Mouse (Mus musculus): ENCODE measurements around the gene Nudt3. TPM values are rescaled to one million over a fixed set of nuclear protein-coding genes. Genes with fewer than 3 reads are reported as not detected.
A peak's percentile ranks its signal among the peaks of the same experiment; 100 is the strongest.

Gene Nudt3
- polyA plus RNA-seq, 1 experiment from 2014 or later: 47.6 TPM

DNA sequence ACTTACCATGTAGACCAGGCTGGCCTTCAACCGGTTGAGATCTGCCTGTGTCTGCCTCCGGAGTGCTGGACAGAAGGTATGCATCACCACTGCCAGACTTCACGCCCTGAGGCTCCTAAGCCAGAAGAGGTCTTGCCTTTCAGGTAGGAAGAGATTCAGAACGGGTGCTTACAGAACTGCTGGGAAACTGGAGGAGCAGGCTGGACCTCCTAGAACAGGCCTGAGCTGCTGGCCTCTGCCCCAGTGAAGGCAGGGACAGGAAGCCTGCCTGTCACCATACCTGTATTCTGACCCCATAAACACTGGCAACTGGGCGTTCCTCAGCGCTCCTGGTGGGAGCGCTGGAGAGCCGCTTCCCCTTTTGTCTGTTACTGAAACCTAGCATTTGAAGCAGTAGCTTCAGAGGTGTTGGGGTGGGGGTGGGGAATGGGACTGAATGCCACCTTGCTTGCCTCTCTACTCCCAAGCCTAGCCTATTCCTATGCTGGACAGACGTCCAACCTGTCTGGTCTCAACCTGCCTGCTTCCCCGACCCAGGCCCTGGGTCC is 71.8 kb downstream of the Nudt3 start:
- ATAC-seq: no peak
- TF ChIP-seq EP300 (IDR thresholded peaks at IDR 0.05) (no peak), CTCF (IDR thresholded peaks at IDR 0.05) (no peak)

DNA sequence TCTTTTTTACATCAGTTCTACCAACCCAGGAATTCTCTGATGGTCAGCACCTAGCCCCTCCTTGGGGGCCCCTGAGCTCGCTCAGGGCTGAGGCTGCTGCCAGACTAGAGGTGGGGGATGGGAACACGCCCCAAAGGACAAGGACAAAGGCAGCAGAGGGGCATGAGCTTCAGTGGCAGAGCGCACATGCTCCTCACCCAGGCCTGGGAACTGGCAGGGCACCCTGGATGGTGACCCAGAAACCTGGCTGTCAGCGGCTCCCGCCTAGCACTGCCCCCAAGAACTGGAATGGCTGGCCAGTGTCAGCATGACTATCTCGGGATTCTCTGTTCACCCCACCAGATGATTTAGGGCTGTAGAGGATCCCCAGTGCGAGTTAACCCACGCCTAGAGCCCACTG is 74.1 kb downstream of the Nudt3 start:
- Histone ChIP-seq H3K9ac (replicated peaks; ENCODE audit: low read depth) (no peak overlapping the region), H3K36me3 (ENCODE audit: insufficient read depth, low read length) (no peaks in the 10 kb centered on the region), H3K4me1 (ENCODE audit: insufficient read depth, low read depth, low read length) (no peaks in the 10 kb centered on the region), H3K9me3 (ENCODE audit: low read length) (no peaks in the 10 kb centered on the region), H3K27me3 (replicated peaks; ENCODE audit: insufficient read depth, low read length) (no peaks in the 10 kb centered on the region), H3K4me3 (ENCODE audit: low read depth, low read length) (no peak overlapping the region), H3K27ac (ENCODE audit: low read length) (no peak overlapping the region), H3K4me2 (replicated peaks; ENCODE audit: low read depth, low read length) (no peak overlapping the region)
- TF ChIP-seq EP300 (IDR thresholded peaks at IDR 0.05): no peak
- ATAC-seq (no peak), DNase-seq (ENCODE audit: low spot score) (no peak)
- WGBS: 65% methylated on average over 8 of the region's 8 CpGs

More for the DNA sequence above, 71.8 kb downstream of the Nudt3 start:
- H3K27me3 ChIP-seq (replicated peaks; ENCODE audit: insufficient read depth, low read length): no peaks in the 10 kb centered on the region
- no peaks in the 10 kb centered on the region for H3K9me3 ChIP-seq (ENCODE audit: low read length)
- no peak overlapping the region for H3K4me3 ChIP-seq (ENCODE audit: low read depth, low read length)
- no peak overlapping the region for H3K9ac ChIP-seq (replicated peaks; ENCODE audit: low read depth)
- no peak overlapping the region for H3K4me2 ChIP-seq (replicated peaks; ENCODE audit: low read depth, low read length)
- no peaks in the 10 kb centered on the region for H3K36me3 ChIP-seq (ENCODE audit: insufficient read depth, low read length)
- H3K27ac ChIP-seq (ENCODE audit: low read length): no peak overlapping the region
- H3K4me1 ChIP-seq (ENCODE audit: insufficient read depth, low read depth, low read length): no peaks in the 10 kb centered on the region
- 64% methylated on average over 10 of the region's 10 CpGs for WGBS
- no peak for DNase-seq (ENCODE audit: low spot score)

DNA sequence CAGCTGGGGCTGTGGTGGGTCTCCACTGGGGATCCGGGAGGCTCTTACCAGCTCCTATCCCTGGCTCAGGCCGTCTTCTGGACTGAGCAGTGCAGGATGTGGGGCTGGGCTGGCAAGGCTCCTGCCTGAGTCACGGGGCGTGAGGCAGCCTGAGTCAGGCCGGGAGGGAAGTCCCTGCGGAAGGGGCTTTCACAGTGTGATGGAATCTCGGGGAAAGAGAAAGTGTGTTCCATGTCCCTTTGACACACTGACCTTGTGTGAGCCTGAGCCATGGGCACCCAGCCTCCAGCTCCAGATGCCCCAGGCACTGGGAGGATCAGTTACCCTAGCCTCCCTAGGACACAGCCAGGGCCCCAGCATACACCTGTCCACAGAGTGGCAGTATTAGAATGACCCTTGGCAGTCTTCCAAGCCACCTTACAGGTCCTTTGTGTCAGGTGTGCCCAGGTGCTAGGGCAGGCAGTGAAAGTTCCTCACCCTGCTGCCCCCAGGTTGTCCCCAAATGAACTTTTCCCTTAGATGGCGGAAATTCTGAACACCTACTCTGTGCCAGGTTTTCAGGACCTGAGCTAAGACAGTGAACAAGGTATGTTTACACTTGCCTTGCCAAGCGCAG is 75.9 kb downstream of the Nudt3 start:
- Histone ChIP-seq H3K9me3 (ENCODE audit: low read length) (no peaks in the 10 kb centered on the region), H3K4me3 (ENCODE audit: low read depth, low read length) (no peak overlapping the region), H3K4me1 (ENCODE audit: insufficient read depth, low read depth, low read length) (no peaks in the 10 kb centered on the region), H3K9ac (replicated peaks; ENCODE audit: low read depth) (no peak overlapping the region), H3K27me3 (replicated peaks; ENCODE audit: insufficient read depth, low read length) (no peaks in the 10 kb centered on the region), H3K36me3 (ENCODE audit: insufficient read depth, low read length) (no peaks in the 10 kb centered on the region), H3K27ac (ENCODE audit: low read length) (no peak overlapping the region), H3K4me2 (replicated peaks; ENCODE audit: low read depth, low read length) (no peak overlapping the region)
- WGBS: 43% methylated on average over 9 of the region's 9 CpGs
- DNase-seq (ENCODE audit: low spot score) (peak; percentile 40), ATAC-seq (peak; percentile 72)
- no peak for TF ChIP-seq EP300 (IDR thresholded peaks at IDR 0.05)
- no peak for TF ChIP-seq CTCF (IDR thresholded peaks at IDR 0.05)

DNA sequence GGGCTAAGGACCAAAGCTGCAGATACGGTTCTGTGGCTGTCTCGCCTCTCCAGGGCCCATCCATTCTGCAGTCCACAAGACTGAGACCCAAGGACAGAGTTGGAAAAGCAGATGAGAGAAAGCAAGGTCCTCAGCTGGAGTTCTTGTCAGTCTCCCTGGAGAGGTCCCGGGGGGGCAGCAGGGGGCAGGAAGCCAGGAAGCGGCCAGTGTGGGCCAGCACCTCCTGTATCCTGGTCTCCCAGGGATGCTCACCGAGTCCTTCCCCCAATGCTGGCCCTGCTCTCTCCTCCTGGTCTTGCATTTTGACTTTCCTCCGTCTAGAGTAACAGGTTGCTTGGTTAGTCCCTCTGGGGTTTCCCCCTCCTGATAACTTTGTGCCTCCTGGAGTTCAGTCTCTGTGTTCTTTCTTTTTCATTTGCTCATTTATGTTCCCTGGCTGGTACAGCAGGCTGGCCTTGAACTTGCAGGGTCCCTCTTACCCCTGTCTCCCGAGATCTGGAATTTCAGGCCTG is 76.7 kb downstream of the Nudt3 start:
- Histone ChIP-seq H3K9ac (replicated peaks; ENCODE audit: low read depth) (no peak overlapping the region), H3K4me1 (ENCODE audit: insufficient read depth, low read depth, low read length) (no peaks in the 10 kb centered on the region)
- WGBS: 55% methylated on average over 7 of the region's 7 CpGs

DNA sequence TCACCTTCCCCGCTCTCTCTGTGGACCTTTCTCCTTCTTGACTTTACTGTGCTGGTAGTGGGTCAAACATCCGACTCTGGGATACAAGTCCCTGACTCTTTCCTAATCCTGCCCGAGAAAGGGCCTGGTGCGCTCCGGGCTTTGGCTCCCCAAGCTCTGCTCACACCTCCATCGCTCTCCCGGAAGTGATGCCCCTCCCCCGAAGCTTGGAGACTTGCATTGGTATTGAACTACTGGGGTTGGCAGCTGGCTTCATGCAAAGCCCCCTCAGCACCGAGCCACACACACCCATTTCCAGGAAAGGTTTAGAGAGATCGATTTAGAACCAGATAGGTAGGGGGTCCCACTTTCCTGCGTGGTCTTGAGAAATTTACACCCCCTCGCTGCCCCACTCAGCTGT is 77.3 kb downstream of the Nudt3 start:
- no peak for ATAC-seq
- H3K4me2 ChIP-seq (replicated peaks; ENCODE audit: low read depth, low read length): no peak overlapping the region
- no peaks in the 10 kb centered on the region for H3K4me1 ChIP-seq (ENCODE audit: insufficient read depth, low read depth, low read length)
- H3K9me3 ChIP-seq (ENCODE audit: low read length): no peaks in the 10 kb centered on the region
- 44% methylated on average over 12 of the region's 12 CpGs for WGBS
- no peak overlapping the region for H3K27ac ChIP-seq (ENCODE audit: low read length)
- no peak overlapping the region for H3K9ac ChIP-seq (replicated peaks; ENCODE audit: low read depth)
- TF ChIP-seq CTCF (IDR thresholded peaks at IDR 0.05) (no peak), EP300 (IDR thresholded peaks at IDR 0.05) (no peak)
- no peaks in the 10 kb centered on the region for H3K27me3 ChIP-seq (replicated peaks; ENCODE audit: insufficient read depth, low read length)
- H3K4me3 ChIP-seq (ENCODE audit: low read depth, low read length): no peak overlapping the region
- H3K36me3 ChIP-seq (ENCODE audit: insufficient read depth, low read length): no peaks in the 10 kb centered on the region
- no peak for DNase-seq (ENCODE audit: low spot score)

More for the DNA sequence above, 76.7 kb downstream of the Nudt3 start:
- no peak overlapping the region for H3K27ac ChIP-seq (ENCODE audit: low read length)
- H3K36me3 ChIP-seq (ENCODE audit: insufficient read depth, low read length): no peaks in the 10 kb centered on the region
- no peak overlapping the region for H3K4me3 ChIP-seq (ENCODE audit: low read depth, low read length)
- no peaks in the 10 kb centered on the region for H3K9me3 ChIP-seq (ENCODE audit: low read length)
- DNase-seq (ENCODE audit: low spot score): no peak
- TF ChIP-seq EP300 (IDR thresholded peaks at IDR 0.05) (no peak), CTCF (IDR thresholded peaks at IDR 0.05) (no peak)
- no peak overlapping the region for H3K4me2 ChIP-seq (replicated peaks; ENCODE audit: low read depth, low read length)
- H3K27me3 ChIP-seq (replicated peaks; ENCODE audit: insufficient read depth, low read length): no peaks in the 10 kb centered on the region
- ATAC-seq: no peak

DNA sequence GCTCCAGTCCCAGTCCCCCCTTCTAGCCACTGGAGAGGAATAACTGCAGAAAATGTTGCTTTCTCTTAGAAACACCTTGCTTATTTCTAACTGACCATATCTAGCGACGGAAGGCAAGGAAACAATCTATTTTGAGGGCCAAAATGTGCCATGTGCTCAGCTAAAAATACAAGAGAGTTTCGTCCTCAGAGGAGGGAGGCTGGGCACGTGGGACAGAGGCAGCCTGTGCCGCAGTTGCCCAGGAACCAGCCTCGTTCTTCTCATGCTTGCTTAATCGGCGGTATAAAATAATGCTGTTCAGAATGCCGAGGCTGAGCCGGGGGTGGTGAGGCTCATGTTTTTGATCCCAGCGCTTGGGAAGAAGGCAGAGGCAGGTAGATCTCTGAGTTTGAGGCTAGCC is 78.7 kb downstream of the Nudt3 start:
- Histone ChIP-seq H3K9ac (replicated peaks; ENCODE audit: low read depth) (no peak overlapping the region), H3K9me3 (ENCODE audit: low read length) (no peaks in the 10 kb centered on the region), H3K36me3 (ENCODE audit: insufficient read depth, low read length) (no peaks in the 10 kb centered on the region), H3K4me3 (ENCODE audit: low read depth, low read length) (no peak overlapping the region), H3K27ac (ENCODE audit: low read length) (no peak overlapping the region), H3K4me1 (ENCODE audit: insufficient read depth, low read depth, low read length) (no peaks in the 10 kb centered on the region), H3K4me2 (replicated peaks; ENCODE audit: low read depth, low read length) (no peak overlapping the region), H3K27me3 (replicated peaks; ENCODE audit: insufficient read depth, low read length) (no peaks in the 10 kb centered on the region)
- ATAC-seq (no peak), DNase-seq (ENCODE audit: low spot score) (no peak)
- TF ChIP-seq CTCF (IDR thresholded peaks at IDR 0.05): no peak
- no peak for TF ChIP-seq EP300 (IDR thresholded peaks at IDR 0.05)
- WGBS: 84% methylated on average over 11 of the region's 11 CpGs
